Mouse (Mus musculus) mesoderm, embryonic 11.5 days (tissue): ENCODE measurements around the gene Cpsf6.

Experiments
- DNase-seq: peaks from one replicate; pipeline ENCODE4 v3.0.0-alpha.2; 2012; ENCODE audit warnings: low read depth, low spot score

The Cpsf6 gene

GRCm38 (mm10) chr10:117335649-117336048 lies 44.2 kb downstream of the Cpsf6 start:
- DNase-seq = no peak

- no peak for DNase-seq
These were observed 49.3 kb downstream of the Cpsf6 start for GRCm38 (mm10) chr10:117330521-117330920.

- no peak for DNase-seq
These were observed 56.0 kb downstream of the Cpsf6 start for GRCm38 (mm10) chr10:117323782-117324181.

GRCm38 (mm10) chr10:117322630-117323029 lies 57.2 kb downstream of the Cpsf6 start:
- DNase-seq = no peak

GRCm38 (mm10) chr10:117320571-117320981 lies 59.2 kb downstream of the Cpsf6 start:
- DNase-seq = no peak

- no peak for DNase-seq
These were observed 63.4 kb downstream of the Cpsf6 start for GRCm38 (mm10) chr10:117316391-117316790.

- no peak for DNase-seq
These were observed 66.7 kb downstream of the Cpsf6 start for GRCm38 (mm10) chr10:117313133-117313532.

- no peak for DNase-seq
These were observed 67.6 kb downstream of the Cpsf6 start for GRCm38 (mm10) chr10:117312168-117312567.

- no peak for DNase-seq
These were observed 75.4 kb downstream of the Cpsf6 start for GRCm38 (mm10) chr10:117304371-117304770.

GRCm38 (mm10) chr10:117301688-117302087 lies 78.1 kb downstream of the Cpsf6 start:
- DNase-seq = no peak

GRCm38 (mm10) chr10:117299901-117300520 lies 79.8 kb downstream of the Cpsf6 start:
- DNase-seq = no peak

- DNase-seq = no peak
These were observed 80.7 kb downstream of the Cpsf6 start for GRCm38 (mm10) chr10:117299106-117299505.

GRCm38 (mm10) chr10:117298336-117298735 lies 81.5 kb downstream of the Cpsf6 start:
- DNase-seq = no peak
